Mouse (Mus musculus): ENCODE data around the gene Ncf2. TPM values are rescaled to one million over a fixed set of nuclear protein-coding genes. Genes with fewer than 3 reads are reported as not detected.

Gene Ncf2
- polyA plus RNA-seq, 1 experiment from 2014 or later = 3.4 TPM

DNA sequence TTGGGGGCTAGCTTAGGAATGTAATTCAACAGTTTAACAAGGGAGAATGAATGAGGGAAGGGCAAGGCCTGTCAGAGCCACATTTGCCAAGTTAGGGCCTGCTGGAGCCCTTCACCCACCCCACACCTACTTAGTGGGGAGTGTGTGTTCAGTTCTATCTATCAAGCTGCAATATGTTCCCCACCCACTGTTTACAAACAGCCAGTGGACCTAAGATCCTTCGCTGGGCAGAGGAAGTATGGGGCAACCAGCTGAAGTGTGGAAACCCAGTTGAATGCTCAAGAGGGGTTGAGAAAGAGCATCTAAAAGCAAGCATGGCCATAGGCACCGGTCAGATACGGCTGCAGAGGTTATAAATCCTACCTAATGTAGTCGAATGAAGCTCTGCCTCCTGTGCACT lies 13.0 kb upstream of the Ncf2 start:
- peaks cover 6% of the 10 kb centered on the region; the same call in 1 of the 2 replicates for H3K4me1 ChIP-seq (replicated peaks)
- H3K27ac ChIP-seq = no peak overlapping the region
- H3K36me3 ChIP-seq = no peaks in the 10 kb centered on the region
- no peaks in the 10 kb centered on the region for H3K27me3 ChIP-seq
- no peaks in the 10 kb centered on the region for H3K9me3 ChIP-seq
- no peak for ATAC-seq (ENCODE audit: low FRiP score)
- no peak overlapping the region for H3K9ac ChIP-seq
- H3K4me3 ChIP-seq = no peak overlapping the region
- H3K4me2 ChIP-seq = no peak overlapping the region
- WGBS = 92% methylated on average over 4 of the region's 4 CpGs

DNA sequence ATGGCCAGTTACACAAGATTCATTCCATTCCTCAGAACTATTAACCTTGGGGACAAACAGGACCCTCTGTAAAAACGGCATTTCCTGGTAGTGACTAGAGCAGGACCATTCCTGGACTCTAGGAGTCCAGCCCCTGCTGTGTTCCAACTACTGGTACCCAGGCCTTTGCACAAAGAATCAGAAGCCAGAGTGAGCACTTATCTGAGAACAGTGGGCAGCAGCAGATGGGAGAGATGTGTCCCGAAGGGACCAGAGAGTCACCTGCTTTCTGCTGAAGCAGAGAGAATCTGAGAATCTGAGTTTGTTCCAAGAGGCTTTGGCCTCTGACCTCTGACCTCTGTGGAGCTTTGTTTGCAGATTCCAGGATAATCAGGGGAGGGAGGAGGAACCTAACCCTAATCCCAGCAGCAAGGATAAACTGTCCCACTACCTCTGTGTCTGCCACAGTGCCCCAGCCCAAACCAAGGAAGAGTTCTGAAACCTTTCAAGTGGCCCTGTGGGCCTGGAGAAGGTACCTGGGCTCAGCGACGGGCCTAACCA lies 11.8 kb upstream of the Ncf2 start:
- Histone ChIP-seq H3K27ac (no peak overlapping the region), H3K4me2 (no peak overlapping the region), H3K27me3 (no peaks in the 10 kb centered on the region), H3K9me3 (no peaks in the 10 kb centered on the region), H3K9ac (no peak overlapping the region), H3K4me3 (no peak overlapping the region), H3K4me1 (replicated peaks) (peaks cover 13% of the 10 kb centered on the region), H3K36me3 (no peaks in the 10 kb centered on the region)
- no peak for ATAC-seq (ENCODE audit: low FRiP score)
- WGBS = 43% methylated on average over 4 of the region's 4 CpGs

DNA sequence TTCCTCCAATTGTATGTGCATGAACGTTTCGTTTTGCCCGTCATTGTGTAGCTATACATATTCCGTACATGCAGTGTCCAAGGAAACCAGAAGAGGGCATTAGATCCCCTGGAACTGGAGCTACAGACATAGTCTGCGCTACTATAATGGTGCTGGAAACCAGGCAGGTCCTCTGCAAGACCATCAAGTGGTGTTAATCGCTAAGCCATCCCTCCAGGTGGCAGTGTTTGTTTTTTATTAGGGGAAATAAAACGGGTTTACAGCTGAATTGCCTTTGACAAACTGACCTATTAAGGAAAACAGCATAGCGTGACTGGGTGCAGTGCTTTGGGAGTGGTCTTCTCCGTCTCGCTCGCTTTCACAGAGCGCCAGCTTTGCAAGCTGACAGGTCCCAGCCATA lies 9.7 kb upstream of the Ncf2 start:
- Histone ChIP-seq H3K36me3 (no peaks in the 10 kb centered on the region), H3K4me3 (no peak overlapping the region), H3K27me3 (no peaks in the 10 kb centered on the region), H3K27ac (no peak overlapping the region), H3K9me3 (no peaks in the 10 kb centered on the region), H3K4me1 (replicated peaks) (peaks cover 19% of the 10 kb centered on the region), H3K4me2 (no peak overlapping the region), H3K9ac (no peak overlapping the region)
- 22% methylated on average over 12 of the region's 12 CpGs for WGBS
- no peak for ATAC-seq (ENCODE audit: low FRiP score)

DNA sequence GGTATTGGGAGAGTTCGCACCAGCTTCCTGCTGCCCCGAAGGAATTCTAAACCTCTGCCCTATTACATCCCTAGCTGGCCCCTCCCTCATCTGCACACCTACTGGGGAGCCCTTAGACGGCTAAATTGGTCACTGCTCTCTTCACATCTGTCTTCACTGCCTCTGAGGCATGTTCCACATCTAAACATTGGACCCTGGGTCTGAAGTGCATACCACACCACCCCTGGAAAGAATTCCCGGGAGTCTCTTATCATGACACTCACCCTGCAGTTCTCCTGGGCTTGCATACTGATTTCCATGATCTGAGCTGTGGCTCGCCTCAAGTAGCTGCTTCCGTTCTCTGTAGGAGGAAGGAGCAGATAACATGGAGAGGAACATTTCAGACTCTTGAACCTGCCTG lies 9.2 kb upstream of the Ncf2 start:
- H3K9ac ChIP-seq = no peak overlapping the region
- H3K4me1 ChIP-seq (replicated peaks) = peaks cover 19% of the 10 kb centered on the region
- H3K9me3 ChIP-seq = no peaks in the 10 kb centered on the region
- H3K4me2 ChIP-seq = no peak overlapping the region
- no peak overlapping the region for H3K4me3 ChIP-seq
- WGBS = 28% methylated on average over 6 of the region's 6 CpGs
- no peaks in the 10 kb centered on the region for H3K27me3 ChIP-seq
- no peak overlapping the region for H3K27ac ChIP-seq
- no peak for ATAC-seq (ENCODE audit: low FRiP score)
- no peaks in the 10 kb centered on the region for H3K36me3 ChIP-seq

DNA sequence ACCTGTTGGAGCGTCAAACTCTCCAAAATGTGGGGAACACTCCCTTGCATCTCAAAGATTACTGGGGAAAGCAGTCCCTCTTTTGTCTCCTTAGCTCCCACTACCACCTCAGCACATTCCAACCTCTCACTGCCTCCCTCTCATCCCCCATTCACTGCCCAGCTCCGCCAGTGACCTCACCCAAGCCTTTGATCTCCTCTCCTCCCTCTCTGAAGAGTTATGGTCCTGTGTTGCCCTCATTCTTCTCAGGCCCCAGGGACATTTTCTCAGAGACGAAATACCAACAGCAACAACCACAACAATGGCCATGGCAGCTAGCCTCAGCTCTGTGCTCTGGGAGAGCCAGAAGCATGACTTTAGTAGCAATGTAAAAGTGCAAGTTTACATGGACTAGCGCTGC lies 8.7 kb upstream of the Ncf2 start:
- no peak overlapping the region for H3K9ac ChIP-seq
- no peak overlapping the region for H3K4me3 ChIP-seq
- WGBS = 31% methylated on average over 4 of the region's 4 CpGs
- no peak overlapping the region for H3K27ac ChIP-seq
- no peaks in the 10 kb centered on the region for H3K27me3 ChIP-seq
- no peak overlapping the region for H3K4me2 ChIP-seq
- H3K36me3 ChIP-seq = no peaks in the 10 kb centered on the region
- no peak for ATAC-seq (ENCODE audit: low FRiP score)
- H3K9me3 ChIP-seq = no peaks in the 10 kb centered on the region
- H3K4me1 ChIP-seq (replicated peaks) = peaks cover 19% of the 10 kb centered on the region

DNA sequence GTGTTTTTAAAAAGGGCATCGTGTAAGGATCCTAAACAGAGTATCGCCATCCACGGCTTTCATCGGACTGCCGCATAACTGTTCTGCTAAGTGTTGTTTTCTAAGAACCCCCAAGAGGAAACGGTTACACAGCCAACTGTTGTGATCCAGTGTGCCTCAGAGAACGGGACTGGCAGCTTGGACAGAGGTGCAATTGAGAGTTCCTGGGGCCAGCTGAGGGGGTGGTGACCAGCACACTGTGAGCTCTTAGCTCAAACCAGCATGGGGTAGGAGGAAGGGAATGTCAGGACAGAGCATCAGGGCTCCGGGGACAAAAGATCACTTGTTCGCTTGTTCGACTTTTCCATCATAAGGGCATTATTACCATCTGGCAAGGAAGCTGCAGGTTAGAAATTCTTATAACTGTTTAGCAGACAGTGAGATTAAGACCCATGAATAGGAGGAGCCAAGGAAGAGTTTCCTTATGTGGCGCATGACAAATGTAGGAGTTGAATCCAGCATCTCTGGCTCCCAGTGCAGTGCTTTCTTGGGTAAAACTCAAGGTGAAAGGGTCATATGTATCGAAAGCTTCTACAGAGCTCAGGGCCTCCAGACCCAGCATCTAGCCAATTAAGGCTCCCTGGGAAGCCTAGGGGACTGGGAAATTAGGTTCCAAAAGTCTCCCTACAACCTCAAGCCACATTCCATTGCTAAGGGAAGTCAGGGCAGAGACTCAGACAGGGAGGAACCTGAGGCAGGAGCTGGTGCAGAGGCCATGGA lies 7.1 kb upstream of the Ncf2 start:
- 0 out of 2 replicates have a peak overlapping the region, but pooled peaks have one; percentile 3 for H3K27ac ChIP-seq
- 11% methylated on average over 12 of the region's 12 CpGs for WGBS
- H3K27me3 ChIP-seq = no peaks in the 10 kb centered on the region
- H3K36me3 ChIP-seq = no peaks in the 10 kb centered on the region
- H3K4me1 ChIP-seq (replicated peaks) = peaks cover 19% of the 10 kb centered on the region
- no peaks in the 10 kb centered on the region for H3K9me3 ChIP-seq
- 0 out of 2 replicates have a peak overlapping the region, but pooled peaks have one; percentile 24 for H3K9ac ChIP-seq
- no peak overlapping the region for H3K4me2 ChIP-seq
- H3K4me3 ChIP-seq = no peak overlapping the region
- peak; percentile 62; the same call in 1 of the 2 replicates for ATAC-seq (ENCODE audit: low FRiP score)

DNA sequence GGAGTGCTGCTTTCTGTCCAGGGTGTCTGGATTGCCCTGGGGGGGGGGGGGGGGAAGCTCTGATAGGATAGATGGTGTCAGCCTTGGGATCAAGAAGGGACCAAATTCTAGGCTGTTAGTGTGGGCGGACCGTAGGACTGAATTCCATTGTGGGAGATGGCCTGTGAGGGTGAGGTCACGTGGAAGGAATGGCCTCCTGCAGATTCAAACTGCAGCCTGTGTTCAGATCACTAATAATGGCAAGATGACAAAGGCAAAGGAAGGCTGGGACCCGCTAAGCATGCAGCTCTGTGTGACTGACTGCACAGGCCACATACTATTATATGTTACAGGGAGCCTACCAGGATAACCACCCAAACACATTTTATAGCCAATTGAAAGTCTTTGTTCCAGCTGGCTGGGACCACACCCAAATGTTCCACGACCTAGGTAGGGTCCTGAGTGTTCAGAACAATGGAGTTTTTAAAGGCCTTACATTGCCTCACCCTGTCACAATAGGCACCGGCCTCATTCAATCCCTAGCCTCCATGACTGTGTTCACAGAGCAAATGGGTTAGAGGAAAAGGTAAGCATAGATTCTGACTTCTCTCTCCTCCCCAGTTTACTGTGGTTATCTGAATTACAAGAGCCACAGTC lies 6.4 kb upstream of the Ncf2 start:
- WGBS = 16% methylated on average over 6 of the region's 6 CpGs
- no peak for ATAC-seq (ENCODE audit: low FRiP score)
- no peaks in the 10 kb centered on the region for H3K9me3 ChIP-seq
- H3K4me1 ChIP-seq (replicated peaks) = peaks cover 19% of the 10 kb centered on the region
- no peak overlapping the region for H3K4me2 ChIP-seq
- H3K36me3 ChIP-seq = no peaks in the 10 kb centered on the region
- no peak overlapping the region for H3K4me3 ChIP-seq
- no peak overlapping the region for H3K27ac ChIP-seq
- H3K9ac ChIP-seq = no peak overlapping the region
- H3K27me3 ChIP-seq = no peaks in the 10 kb centered on the region

DNA sequence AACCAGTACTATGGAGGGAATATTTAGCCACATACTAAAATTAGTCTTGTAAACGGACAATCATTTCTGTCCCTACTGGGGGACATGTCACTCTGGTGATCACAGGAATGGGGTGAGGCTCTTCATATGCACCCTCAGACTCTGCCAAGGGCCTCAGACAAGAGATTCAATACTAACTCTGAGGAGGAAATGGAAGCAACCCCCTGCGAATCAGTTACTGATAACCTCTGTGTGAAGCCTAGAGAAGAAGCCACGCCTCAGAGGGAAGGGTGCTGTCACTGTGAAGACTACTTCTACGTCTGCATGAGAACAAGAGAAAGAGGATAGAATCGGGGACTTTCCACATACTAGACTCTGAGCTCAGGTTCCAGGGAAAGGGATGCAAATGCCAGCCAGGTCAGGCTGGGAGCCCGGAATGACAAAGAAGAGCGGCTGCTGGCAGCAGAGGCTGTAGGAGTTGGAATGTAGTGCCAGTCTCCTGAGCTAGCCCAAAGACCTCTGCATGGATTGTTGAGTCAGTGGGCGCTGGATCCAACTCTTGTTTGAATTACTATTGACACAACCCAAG lies 4.2 kb upstream of the Ncf2 start:
- no peak overlapping the region for H3K9ac ChIP-seq

DNA sequence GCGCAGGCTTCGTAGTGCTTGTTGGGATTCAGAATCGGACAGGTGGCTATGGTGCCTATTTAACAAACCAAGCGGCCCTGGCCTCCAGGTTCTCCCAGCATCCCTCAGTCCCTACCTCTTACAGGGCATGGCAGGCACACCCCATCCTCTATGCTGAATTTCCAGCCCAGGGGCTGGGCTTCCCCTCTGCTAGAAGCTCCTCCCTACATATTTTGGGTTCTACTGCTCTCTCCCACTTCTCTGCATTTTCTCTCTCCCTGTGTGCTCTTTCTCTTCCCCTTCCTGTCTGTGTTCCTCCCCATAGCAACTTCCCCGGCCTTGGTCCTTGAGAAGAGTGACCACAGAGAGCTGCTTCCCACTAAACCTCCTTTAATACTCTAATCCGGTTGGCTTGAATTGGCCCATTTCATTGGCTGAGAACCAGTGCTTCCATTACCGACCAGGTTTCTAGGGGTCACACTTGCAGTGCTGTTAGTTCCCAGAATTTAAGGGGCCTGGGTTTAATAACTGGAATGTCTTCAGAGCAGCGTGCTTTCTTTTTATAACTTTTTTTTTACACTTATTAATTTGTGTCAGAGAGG lies 3.2 kb upstream of the Ncf2 start:
- Histone ChIP-seq H3K9ac (no peak overlapping the region), H3K27me3 (no peaks in the 10 kb centered on the region), H3K36me3 (no peaks in the 10 kb centered on the region), H3K4me1 (replicated peaks) (peaks cover 25% of the 10 kb centered on the region), H3K27ac (no peak overlapping the region), H3K4me2 (no peak overlapping the region), H3K4me3 (no peak overlapping the region), H3K9me3 (no peaks in the 10 kb centered on the region)
- WGBS = 92% methylated on average over 8 of the region's 8 CpGs
- no peak for ATAC-seq (ENCODE audit: low FRiP score)

More for the DNA sequence above, 4.2 kb upstream of the Ncf2 start:
- no peak for ATAC-seq (ENCODE audit: low FRiP score)
- no peak overlapping the region for H3K4me3 ChIP-seq
- H3K9me3 ChIP-seq = no peaks in the 10 kb centered on the region
- H3K27ac ChIP-seq = no peak overlapping the region
- H3K4me2 ChIP-seq = no peak overlapping the region
- H3K4me1 ChIP-seq (replicated peaks) = peaks cover 31% of the 10 kb centered on the region
- 61% methylated on average over 8 of the region's 8 CpGs for WGBS
- no peaks in the 10 kb centered on the region for H3K36me3 ChIP-seq
- H3K27me3 ChIP-seq = no peaks in the 10 kb centered on the region

DNA sequence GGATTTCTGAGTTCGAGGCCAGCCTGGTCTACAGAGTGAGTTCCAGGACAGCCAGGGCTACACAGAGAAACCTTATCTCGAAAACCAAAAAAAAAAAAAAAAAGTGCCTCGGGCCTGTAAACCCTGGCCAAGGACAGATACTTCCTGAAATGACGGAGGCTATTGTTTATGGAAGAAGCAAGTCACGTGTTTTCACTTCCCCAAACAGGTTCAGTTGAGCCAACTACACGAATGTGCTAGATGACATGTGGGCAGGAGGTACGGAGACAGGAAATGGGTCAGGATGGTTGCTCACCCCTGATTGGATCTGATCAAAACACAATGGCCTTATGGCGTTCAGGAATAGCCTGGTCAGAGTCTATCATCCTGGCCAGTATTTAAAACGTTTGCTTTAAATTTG lies 1.9 kb upstream of the Ncf2 start:
- Histone ChIP-seq H3K4me3 (no peak overlapping the region), H3K27me3 (no peaks in the 10 kb centered on the region), H3K36me3 (no peaks in the 10 kb centered on the region), H3K27ac (no peak overlapping the region), H3K4me2 (no peak overlapping the region), H3K9me3 (no peaks in the 10 kb centered on the region), H3K4me1 (replicated peaks) (peaks cover 18% of the 10 kb centered on the region), H3K9ac (no peak overlapping the region)
- no peak for ATAC-seq (ENCODE audit: low FRiP score)
- 85% methylated on average over 9 of the region's 9 CpGs for WGBS

DNA sequence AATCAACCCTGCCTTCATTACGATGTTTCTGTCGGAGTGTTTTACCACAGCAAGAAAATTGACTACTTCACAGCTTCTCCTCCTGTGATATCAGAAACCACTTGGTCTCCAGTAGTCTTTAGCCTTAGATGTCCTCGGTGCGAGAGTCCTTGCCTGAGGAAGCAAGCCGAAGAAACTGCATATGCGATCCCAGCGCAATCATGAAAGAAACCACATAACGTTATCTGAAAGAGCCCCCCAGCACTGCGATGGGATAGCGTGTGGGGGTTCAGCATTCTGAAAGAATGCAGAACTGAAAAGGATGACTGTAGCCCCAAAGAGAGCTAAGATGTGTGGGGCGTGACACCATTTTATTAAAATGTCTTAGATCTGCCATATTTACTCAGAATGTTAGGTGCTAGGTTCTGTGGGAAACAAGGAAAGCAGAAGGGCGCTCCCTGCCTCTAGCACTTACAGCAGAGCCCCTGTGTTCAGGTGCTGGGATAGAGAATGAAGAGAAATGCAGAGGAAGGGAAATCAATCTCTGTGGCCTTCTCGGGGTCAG lies 711 bp downstream of the Ncf2 start:
- no peak overlapping the region for H3K4me3 ChIP-seq
- H3K36me3 ChIP-seq = no peaks in the 10 kb centered on the region
- H3K4me1 ChIP-seq (replicated peaks) = peaks cover 11% of the 10 kb centered on the region; the same call in 1 of the 2 replicates
- H3K4me2 ChIP-seq = no peak overlapping the region
- no peak for ATAC-seq (ENCODE audit: low FRiP score)
- H3K9ac ChIP-seq = no peak overlapping the region
- no peaks in the 10 kb centered on the region for H3K9me3 ChIP-seq
- H3K27ac ChIP-seq = no peak overlapping the region
- WGBS = 87% methylated on average over 13 of the region's 13 CpGs
- no peaks in the 10 kb centered on the region for H3K27me3 ChIP-seq

DNA sequence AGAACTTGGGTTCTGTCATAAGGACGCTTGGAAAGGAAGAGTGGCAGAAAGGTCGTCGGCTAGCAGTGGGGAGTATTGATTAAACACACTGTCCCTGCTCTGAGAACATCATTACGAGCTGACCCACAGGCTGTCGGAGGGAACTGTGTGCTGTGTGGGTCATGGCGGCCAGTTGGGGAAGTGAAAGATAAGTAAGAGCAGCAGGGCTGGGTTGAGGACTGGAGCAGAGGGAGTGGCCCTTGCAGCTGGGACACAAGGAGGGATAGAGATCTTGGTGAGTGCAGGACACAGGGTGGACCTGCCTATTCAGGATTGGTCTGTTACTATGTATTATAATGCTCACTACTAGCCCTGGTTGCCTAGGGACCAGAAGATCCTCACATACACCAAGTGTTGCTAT lies 4.9 kb downstream of the Ncf2 start:
- Histone ChIP-seq H3K4me1 (replicated peaks) (peaks cover 7% of the 10 kb centered on the region; the same call in 1 of the 2 replicates), H3K9ac (no peak overlapping the region), H3K36me3 (no peaks in the 10 kb centered on the region), H3K9me3 (no peaks in the 10 kb centered on the region), H3K27me3 (no peaks in the 10 kb centered on the region), H3K4me3 (no peak overlapping the region), H3K27ac (no peak overlapping the region), H3K4me2 (no peak overlapping the region)
- 85% methylated on average over 6 of the region's 6 CpGs for WGBS
- no peak for ATAC-seq (ENCODE audit: low FRiP score)

Measured in hindbrain, embryonic 13.5 days (tissue).